Mouse (Mus musculus): ENCODE results near the gene Ccdc33. TPM values are rescaled to one million over a fixed set of nuclear protein-coding genes. Genes with fewer than 3 reads are reported as not detected.

The Ccdc33 gene
- total RNA-seq, 2 experiments from 2014 or later: not detected

GRCm38 (mm10) chr9:58047061-58047460 lies 71.6 kb downstream of the Ccdc33 start:
- no peak for DNase-seq

- DNase-seq: no peak
Observed at GRCm38 (mm10) chr9:58045646-58046045, 73.0 kb downstream of the Ccdc33 start.

- DNase-seq: no peak
Observed at GRCm38 (mm10) chr9:58044828-58045227, 73.8 kb downstream of the Ccdc33 start.

GRCm38 (mm10) chr9:58043496-58044017 lies 75.1 kb downstream of the Ccdc33 start:
- peak; percentile 65 for DNase-seq

- no peak for DNase-seq
Observed at GRCm38 (mm10) chr9:58042391-58042790, 76.2 kb downstream of the Ccdc33 start.

- no peak for DNase-seq
Observed at GRCm38 (mm10) chr9:58040977-58041376, 77.6 kb downstream of the Ccdc33 start.

GRCm38 (mm10) chr9:58038500-58039168 lies 80.0 kb downstream of the Ccdc33 start:
- DNase-seq: peak; percentile 79

GRCm38 (mm10) chr9:58036961-58037360 lies 81.7 kb downstream of the Ccdc33 start:
- no peak for DNase-seq

- DNase-seq: no peak
Observed at GRCm38 (mm10) chr9:58035951-58036698, 82.5 kb downstream of the Ccdc33 start.

- DNase-seq: no peak
Observed at GRCm38 (mm10) chr9:58035519-58035918, 83.1 kb downstream of the Ccdc33 start.

- no peak for DNase-seq
Observed at GRCm38 (mm10) chr9:58031895-58032294, 86.7 kb downstream of the Ccdc33 start.

GRCm38 (mm10) chr9:58029635-58030034 lies 89.0 kb downstream of the Ccdc33 start:
- no peak for DNase-seq

GRCm38 (mm10) chr9:58028841-58029240 lies 89.8 kb downstream of the Ccdc33 start:
- no peak for DNase-seq

GRCm38 (mm10) chr9:58027426-58028180 lies 91.0 kb downstream of the Ccdc33 start:
- no peak for DNase-seq

- DNase-seq: no peak
Observed at GRCm38 (mm10) chr9:58025995-58026394, 92.6 kb downstream of the Ccdc33 start.

GRCm38 (mm10) chr9:58018385-58018784 lies 100.2 kb downstream of the Ccdc33 start:
- DNase-seq: no peak

- no peak for DNase-seq
Observed at GRCm38 (mm10) chr9:58016962-58017361, 101.7 kb downstream of the Ccdc33 start.

- DNase-seq: no peak
Observed at GRCm38 (mm10) chr9:58015856-58016255, 102.8 kb downstream of the Ccdc33 start.

GRCm38 (mm10) chr9:58014393-58015160 lies 104.0 kb downstream of the Ccdc33 start:
- DNase-seq: no peak

GRCm38 (mm10) chr9:58012935-58013334 lies 105.7 kb downstream of the Ccdc33 start:
- DNase-seq: no peak

- no peak for DNase-seq
Observed at GRCm38 (mm10) chr9:58012486-58012885, 106.1 kb downstream of the Ccdc33 start.

- no peak for DNase-seq
Observed at GRCm38 (mm10) chr9:58011552-58011951, 107.1 kb downstream of the Ccdc33 start.

All from gastrocnemius, postnatal 10 days (tissue).